In the genomic region with DNA sequence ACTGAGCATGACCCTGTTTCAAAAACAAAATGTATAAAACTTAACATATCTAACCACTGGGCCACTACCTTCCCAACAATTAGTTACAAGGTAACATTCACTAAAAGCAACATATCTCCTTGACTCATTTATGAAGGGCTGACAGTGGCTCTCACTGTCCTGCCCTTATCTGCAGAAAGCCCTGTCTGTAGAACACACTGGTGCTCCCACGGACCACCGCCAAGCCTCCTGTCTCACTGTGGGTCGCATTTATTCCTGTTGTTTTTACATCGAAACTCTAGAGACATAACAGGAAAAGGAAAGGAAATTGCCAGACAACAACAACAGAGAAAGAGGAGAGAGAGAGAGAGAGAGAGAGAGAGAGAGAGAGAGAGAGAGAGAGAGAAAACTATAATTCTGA, we compare ENCODE assay signal across 34 mouse cellular contexts. TPM values are rescaled to one million over a fixed set of nuclear protein-coding genes. Genes with fewer than 3 reads are reported as not detected.
"Had no signal": no experiment of that assay in that cellular context is flagged by ENCODE, and none has a peak within 500 bp of the region (broad histone marks: within the 10 kb centered on the region; RNA-seq: fewer than 3 reads in every experiment).

No protein-coding gene starts in this region.

- H3K4me3 ChIP-seq: erythroblast, embryonic 14.5 days; gastrocnemius, adult 2 months had no signal

- H3K27ac ChIP-seq: embryonic facial prominence, embryonic 10.5 days; embryonic facial prominence, embryonic 12.5 days; embryonic facial prominence, embryonic 13.5 days; embryonic facial prominence, embryonic 15.5 days; forebrain, embryonic 10.5 days; forebrain, embryonic 12.5 days; forebrain, embryonic 13.5 days; forebrain, embryonic 15.5 days; gastrocnemius, adult 2 months had no signal

- DNase-seq: cerebellum, adult 2 months; cerebellum, adult 8-10 months; cerebellum, adult 9-10 months; cerebellum, adult 9-11 months; cerebellum, postnatal 10 days; cerebellum, postnatal 14 days; cerebellum, postnatal 25 days; cerebellum, postnatal 36 days; embryo, embryonic 11 days; gastrocnemius, adult 2 months; gastrocnemius, postnatal 10 days; gastrocnemius, postnatal 14 days; gastrocnemius, postnatal 25 days; gastrocnemius, postnatal 36 days; heart, adult 18-20 months had no signal

- H3K9me3 ChIP-seq: embryonic facial prominence, embryonic 10.5 days; embryonic facial prominence, embryonic 12.5 days; embryonic facial prominence, embryonic 13.5 days; embryonic facial prominence, embryonic 15.5 days; forebrain, embryonic 10.5 days; forebrain, embryonic 12.5 days; forebrain, embryonic 13.5 days; forebrain, embryonic 15.5 days had no signal

- H3K36me3 ChIP-seq: embryonic facial prominence, embryonic 10.5 days; embryonic facial prominence, embryonic 12.5 days; embryonic facial prominence, embryonic 13.5 days; embryonic facial prominence, embryonic 15.5 days; forebrain, embryonic 10.5 days; forebrain, embryonic 12.5 days; forebrain, embryonic 15.5 days had no signal

RNA-seq across cellular contexts. Expression of a gene that starts 1.4 kb away (rescaled TPM):
- total RNA-seq: common myeloid progenitor, adult 5-6 weeks; forebrain, postnatal 0 days; gastrocnemius, adult 18-20 months; gastrocnemius, adult 2 months; gastrocnemius, adult 8-10 months; gastrocnemius, postnatal 10 days; gastrocnemius, postnatal 14 days; gastrocnemius, postnatal 25 days; gastrocnemius, postnatal 36 days; gastrocnemius, postnatal 4 days; granulocyte monocyte progenitor cell, adult 5-6 weeks; heart, adult 18-20 months had no signal
- polyA plus RNA-seq: embryonic facial prominence, embryonic 10.5 days; embryonic facial prominence, embryonic 11.5 days; embryonic facial prominence, embryonic 12.5 days; embryonic facial prominence, embryonic 13.5 days; erythroblast, embryonic 14.5 days; forebrain, embryonic 10.5 days; forebrain, embryonic 11.5 days; forebrain, embryonic 12.5 days; forebrain, embryonic 13.5 days; forebrain, embryonic 14.5 days; forebrain, embryonic 15.5 days; forebrain, embryonic 16.5 days; forebrain, postnatal 0 days had no signal

RNA-seq across cellular contexts. Expression of a gene that starts 36.9 kb away (rescaled TPM):
- total RNA-seq: common myeloid progenitor, adult 5-6 weeks; granulocyte monocyte progenitor cell, adult 5-6 weeks had no signal
- polyA plus RNA-seq: erythroblast, embryonic 14.5 days; forebrain, embryonic 12.5 days; forebrain, embryonic 13.5 days; forebrain, embryonic 14.5 days had no signal
